8 mouse cellular contexts compared by ENCODE assay signal in the genomic region with DNA sequence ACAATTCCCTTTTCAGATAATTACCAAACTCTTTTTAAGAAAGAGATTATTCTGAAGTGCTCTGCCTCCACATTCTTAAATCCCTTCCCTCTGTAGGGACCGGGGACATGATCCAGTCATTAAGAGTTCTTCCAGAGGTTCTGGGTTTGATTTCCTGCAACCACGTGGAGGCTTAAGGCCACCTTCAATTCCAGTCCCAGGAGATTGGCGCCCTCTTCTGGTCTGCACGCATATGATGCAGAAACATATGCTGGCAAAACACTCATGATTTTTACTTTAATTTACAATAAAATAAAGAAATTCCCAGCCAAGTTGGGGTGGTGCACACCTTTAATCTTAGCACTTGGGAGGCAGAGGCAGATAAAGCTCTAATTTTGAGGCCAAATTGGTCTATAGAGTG. TPM values are rescaled to one million over a fixed set of nuclear protein-coding genes. Genes with fewer than 3 reads are reported as not detected.
DNase-seq lines count a peak whose midpoint lies in the region; ATAC-seq lines count a peak whose summit lies in the region.
"Had no signal": no experiment of that assay in that cellular context is flagged by ENCODE, and none has a peak within 500 bp of the region (broad histone marks: within the 10 kb centered on the region; RNA-seq: fewer than 3 reads in every experiment).

No protein-coding gene starts in this region.

- ATAC-seq in limb, embryonic 11.5 days (ENCODE audit: insufficient number of reproducible peaks, low FRiP score, low TSS enrichment, low read depth) = no peak

- H3K9ac ChIP-seq in limb, embryonic 11.5 days (ENCODE audit: low read length) = no peak overlapping the region

- H3K27me3 ChIP-seq in limb, embryonic 11.5 days (ENCODE audit: control insufficient read depth, insufficient read depth, low read length) = no peaks in the 10 kb centered on the region

- no peaks in the 10 kb centered on the region for H3K36me3 ChIP-seq in limb, embryonic 11.5 days (ENCODE audit: control insufficient read depth, insufficient read depth, low read length)

- no peak overlapping the region for H3K4me2 ChIP-seq in limb, embryonic 11.5 days (ENCODE audit: low read depth, severe bottlenecking)

- peak; percentile 50 to 70 for DNase-seq in left cerebral cortex, adult 18-20 months (ENCODE audit: low spot score in 2 of 2)
- DNase-seq in left cerebral cortex, adult 8-10 months (ENCODE audit: low spot score in 2 of 2) = no peak
- DNase-seq in ES-CJ7 (ENCODE audit: low read depth, low spot score) = peak; percentile 72
- DNase-seq in adrenal gland, adult 18-20 months (ENCODE audit: low spot score in 2 of 2) = peak; percentile 52 to 60
- peak; percentile 76 for DNase-seq in embryo, embryonic 10.5 days (ENCODE audit: low spot score)
- peak; percentile 71 for DNase-seq in limb, embryonic 11.5 days (ENCODE audit: low spot score)
- DNase-seq in spleen, adult 12 weeks (ENCODE audit: low spot score) = peak; percentile 7

- H3K27ac ChIP-seq in limb, embryonic 11.5 days (replicated peaks; ENCODE audit: low read depth, low read length) = no peak overlapping the region
- H3K27ac ChIP-seq: macrophage had no signal

- H3K4me1 ChIP-seq in limb, embryonic 11.5 days (ENCODE audit: control insufficient read depth, insufficient read depth, low read length) = no peaks in the 10 kb centered on the region

- under 1% methylated on average over 4 of the region's 4 CpGs for WGBS in limb, embryonic 11.5 days

- H3K9me3 ChIP-seq in limb, embryonic 11.5 days (ENCODE audit: control insufficient read depth, low read length) = no peaks in the 10 kb centered on the region

- no peak overlapping the region for H3K4me3 ChIP-seq in limb, embryonic 11.5 days (ENCODE audit: low read depth, low read length)

RNA-seq across cellular contexts. Expression of a gene that starts 23.3 kb away (rescaled TPM):
- total RNA-seq in left cerebral cortex, adult 18-20 months (2021) = 10 to 100 TPM; 54.7 to 55.3 TPM
- 10 to 100 TPM; 52.1 to 58.3 (median 57.0) TPM for total RNA-seq in left cerebral cortex, adult 8-10 months (2022)
- 10 to 100 TPM; 62.1 to 87.8 TPM for total RNA-seq in adrenal gland, adult 18-20 months (2021)
- 19.2 and 20.2 TPM in 2 replicates for polyA plus RNA-seq in limb, embryonic 11.5 days (2014; fragmentation: Nextera tagmentation; extraction: Ambion mirVana)

Comparison
In these comparisons a context has a peak if more than half of its experiments do, and no peak if none do; other contexts are left out.
1. DNase-seq: peak in left cerebral cortex, adult 18-20 months (2 of 2), ES-CJ7 (single experiment), adrenal gland, adult 18-20 months (2 of 2), embryo, embryonic 10.5 days (single experiment), limb, embryonic 11.5 days (single experiment) and spleen, adult 12 weeks (single experiment); none in left cerebral cortex, adult 8-10 months (0 of 2).